Mouse (Mus musculus): Measurements from ENCODE around the gene Chchd6.

Chchd6 gene

GRCm38 (mm10) chr6:89508263-89508662, 87.2 kb downstream of the Chchd6 start:
- DNase-seq, result no peak

- no peak for DNase-seq
These were observed 95.5 kb downstream of the Chchd6 start for GRCm38 (mm10) chr6:89499961-89500360.

- DNase-seq, result no peak
These were observed 96.5 kb downstream of the Chchd6 start for GRCm38 (mm10) chr6:89498764-89499516.

- no peak for DNase-seq
These were observed 98.5 kb downstream of the Chchd6 start for GRCm38 (mm10) chr6:89496916-89497315.

- DNase-seq, result no peak
These were observed 103.1 kb downstream of the Chchd6 start for GRCm38 (mm10) chr6:89492368-89492767.

GRCm38 (mm10) chr6:89490369-89490768, 105.1 kb downstream of the Chchd6 start:
- DNase-seq, result no peak

GRCm38 (mm10) chr6:89489533-89489932, 105.9 kb downstream of the Chchd6 start:
- no peak for DNase-seq

- DNase-seq, result no peak
These were observed 109.4 kb downstream of the Chchd6 start for GRCm38 (mm10) chr6:89486055-89486454.

GRCm38 (mm10) chr6:89481192-89481591, 114.3 kb downstream of the Chchd6 start:
- DNase-seq, result no peak

- DNase-seq, result peak; percentile 77
These were observed 127.5 kb downstream of the Chchd6 start for GRCm38 (mm10) chr6:89467908-89468307.

- DNase-seq, result peak; percentile 85
These were observed 128.2 kb downstream of the Chchd6 start for GRCm38 (mm10) chr6:89467290-89467689.

- no peak for DNase-seq
These were observed 128.6 kb downstream of the Chchd6 start for GRCm38 (mm10) chr6:89466875-89467274.

GRCm38 (mm10) chr6:89466053-89466708, 129.3 kb downstream of the Chchd6 start:
- DNase-seq, result peak; percentile 93

GRCm38 (mm10) chr6:89462223-89462760, 133.2 kb downstream of the Chchd6 start:
- peak; percentile 24 for DNase-seq

GRCm38 (mm10) chr6:89461250-89462222, 133.9 kb downstream of the Chchd6 start:
- no peak for DNase-seq

GRCm38 (mm10) chr6:89459634-89460033, 135.8 kb downstream of the Chchd6 start:
- peak; percentile 16 for DNase-seq

GRCm38 (mm10) chr6:89457601-89458000, 137.9 kb downstream of the Chchd6 start:
- no peak for DNase-seq

GRCm38 (mm10) chr6:89456409-89456961, 139.0 kb downstream of the Chchd6 start:
- DNase-seq, result peak; percentile 3

- peak; percentile 20 for DNase-seq
These were observed 139.9 kb downstream of the Chchd6 start for GRCm38 (mm10) chr6:89455523-89456000.

GRCm38 (mm10) chr6:89454437-89454836, 141.0 kb downstream of the Chchd6 start:
- no peak for DNase-seq

- no peak for DNase-seq
These were observed 142.3 kb downstream of the Chchd6 start for GRCm38 (mm10) chr6:89452976-89453674.

- DNase-seq, result no peak
These were observed 143.1 kb downstream of the Chchd6 start for GRCm38 (mm10) chr6:89452356-89452755.

Measured in cerebellum, adult 11-12 months (tissue).